Mouse (Mus musculus) kidney, postnatal 0 days (tissue): ENCODE measurements around the gene Ankrd26. TPM values are rescaled to one million over a fixed set of nuclear protein-coding genes. Genes with fewer than 3 reads are reported as not detected.

Source experiments
- ATAC-seq: fragments of 200-750 bp; cut with Nextera tagmentation; replicated peaks from 2 replicates; pipeline ENCODE4 v1.8.0; 2017; ENCODE audit warnings: low read depth, moderate number of reproducible peaks, moderate TSS enrichment, moderate library complexity; ENCODE audit not compliant: low FRiP score
- DNase-seq: peaks from one replicate; pipeline ENCODE4 v3.0.0-alpha.2; 2016; ENCODE audit warnings: low spot score
- H3K27ac ChIP-seq: fragments of 300-500 bp; sonication (generic); 2 replicates; pipeline ENCODE4 v1.5.1; 2014; ENCODE audit warnings: mild to moderate bottlenecking
- H3K27me3 ChIP-seq: fragments of 300-500 bp; sonication (generic); 2 replicates; pipeline ENCODE4 v1.6.1; 2014; ENCODE audit warnings: low read length, mixed read lengths; ENCODE audit not compliant: insufficient read depth
- H3K36me3 ChIP-seq: fragments of 300-500 bp; sonication (generic); 2 replicates; pipeline ENCODE4 v1.6.1; 2014; ENCODE audit warnings: low read length, mixed read lengths; ENCODE audit not compliant: insufficient read depth
- H3K4me1 ChIP-seq: fragments of 300-500 bp; sonication (generic); replicated peaks from 2 replicates; pipeline ENCODE4 v1.6.1; 2014; ENCODE audit warnings: antibody characterized with exemption, low read length, mixed read lengths; ENCODE audit not compliant: insufficient read depth
- H3K4me2 ChIP-seq: fragments of 300-500 bp; sonication (generic); 2 replicates; pipeline ENCODE4 v1.6.1; 2014; ENCODE audit warnings: mild to moderate bottlenecking, low read length, moderate library complexity, mixed read lengths
- H3K4me3 ChIP-seq: fragments of 300-500 bp; sonication (generic); replicated peaks from 2 replicates; pipeline ENCODE4 v1.5.1; 2014; ENCODE audit warnings: low read depth, low read length
- H3K9ac ChIP-seq: fragments of 300-500 bp; sonication (generic); 2 replicates; pipeline ENCODE4 v1.6.1; 2014; ENCODE audit warnings: low read depth, low read length
- H3K9me3 ChIP-seq: fragments of 300-500 bp; sonication (generic); replicated peaks from 2 replicates; pipeline ENCODE4 v1.6.1; 2016; ENCODE audit warnings: low read length, inconsistent platforms, mixed read lengths
- CTCF ChIP-seq: IDR thresholded peaks from 2 replicates; pipeline ENCODE4 v1.5.1; 2016; ENCODE audit warnings: antibody characterized with exemption, low read depth, mild to moderate bottlenecking, moderate library complexity
- WGBS: fragments of 180-500 bp; shearing (Covaris S2); extraction: QIAGEN DNeasy Blood & Tissue Kit; methylation state at CpG from one replicate; pipeline ENCODE4 v1.1.7; 2014; 5-methylcytosine and 5-hydroxymethylcytosine counted together
- polyA plus RNA-seq: library from polyadenylated mRNA; unstranded; fragments of >200 nt; fragmentation: Nextera tagmentation; extraction: Ambion mirVana; gene quantifications from 2 replicates; pipeline ENCODE4 v1.2.1, GENCODE M21; 2015

The Ankrd26 gene
- polyA plus RNA-seq, 1 experiment from 2014 or later: 11.1 TPM

DNA sequence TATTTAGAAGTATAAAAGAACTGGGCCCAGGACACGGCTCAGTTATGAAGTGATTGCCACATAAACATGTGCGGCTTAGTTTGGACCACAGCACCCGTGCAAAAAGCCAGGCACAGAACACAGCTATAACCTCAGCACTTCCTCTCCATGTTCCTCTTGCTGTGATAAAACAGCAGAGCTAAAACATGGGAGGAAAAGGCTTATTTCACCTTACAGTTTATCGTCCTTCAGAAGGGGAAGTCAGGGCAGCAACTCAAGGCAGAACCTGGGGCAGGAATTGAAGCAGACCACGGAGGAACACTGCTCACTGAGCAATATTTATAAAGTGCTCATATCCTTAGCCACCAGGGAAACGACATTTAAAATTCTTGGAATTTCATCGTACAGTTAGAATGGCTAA, 63.0 kb downstream of the Ankrd26 start:
- Histone ChIP-seq H3K9ac (no peak overlapping the region), H3K9me3 (no peaks in the 10 kb centered on the region), H3K4me2 (no peak overlapping the region), H3K4me1 (no peaks in the 10 kb centered on the region), H3K27me3 (no peaks in the 10 kb centered on the region), H3K27ac (no peak overlapping the region), H3K36me3 (0 out of 2 replicates have a peak, but pooled peaks cover 3% of the 10 kb centered on the region), H3K4me3 (no peak overlapping the region)
- no peak for TF ChIP-seq CTCF
- DNase-seq (no peak), ATAC-seq (no peak)
- 92% methylated on average over 7 of the region's 7 CpGs for WGBS

- Histone ChIP-seq H3K4me2 (no peak overlapping the region), H3K36me3 (no peaks in the 10 kb centered on the region), H3K4me3 (no peak overlapping the region), H3K9ac (no peak overlapping the region), H3K9me3 (no peaks in the 10 kb centered on the region), H3K27ac (no peak overlapping the region), H3K27me3 (no peaks in the 10 kb centered on the region), H3K4me1 (no peaks in the 10 kb centered on the region)
- DNase-seq: no peak
- TF ChIP-seq CTCF: no peak
- no peak for ATAC-seq
- 68% methylated on average over 1 of the region's 1 CpGs for WGBS
These were observed 79.9 kb downstream of the Ankrd26 start for GRCm38 (mm10) chr6:118482125-118482524.

GRCm38 (mm10) chr6:118478957-118479708, 82.9 kb downstream of the Ankrd26 start, which contains the start of gene Zfp9:
Gene Zfp9 (minus strand): TSS chr6:118479320.
- Histone ChIP-seq H3K9ac (peak within 1 kb of the TSS; percentile 63), H3K4me3 (peak within 1 kb of the TSS; percentile 51), H3K27me3 (no peaks in the 10 kb centered on the region), H3K27ac (peak within 1 kb of the TSS; percentile 47; the same call in 1 of the 2 replicates), H3K4me2 (peak within 1 kb of the TSS; percentile 69), H3K36me3 (no peaks in the 10 kb centered on the region), H3K9me3 (no peaks in the 10 kb centered on the region), H3K4me1 (no peaks in the 10 kb centered on the region)
- TF ChIP-seq CTCF: no peak
- peak; percentile 84 for ATAC-seq
- WGBS: under 1% methylated on average over 46 of the region's 57 CpGs
- peak; percentile 90 for DNase-seq

DNA sequence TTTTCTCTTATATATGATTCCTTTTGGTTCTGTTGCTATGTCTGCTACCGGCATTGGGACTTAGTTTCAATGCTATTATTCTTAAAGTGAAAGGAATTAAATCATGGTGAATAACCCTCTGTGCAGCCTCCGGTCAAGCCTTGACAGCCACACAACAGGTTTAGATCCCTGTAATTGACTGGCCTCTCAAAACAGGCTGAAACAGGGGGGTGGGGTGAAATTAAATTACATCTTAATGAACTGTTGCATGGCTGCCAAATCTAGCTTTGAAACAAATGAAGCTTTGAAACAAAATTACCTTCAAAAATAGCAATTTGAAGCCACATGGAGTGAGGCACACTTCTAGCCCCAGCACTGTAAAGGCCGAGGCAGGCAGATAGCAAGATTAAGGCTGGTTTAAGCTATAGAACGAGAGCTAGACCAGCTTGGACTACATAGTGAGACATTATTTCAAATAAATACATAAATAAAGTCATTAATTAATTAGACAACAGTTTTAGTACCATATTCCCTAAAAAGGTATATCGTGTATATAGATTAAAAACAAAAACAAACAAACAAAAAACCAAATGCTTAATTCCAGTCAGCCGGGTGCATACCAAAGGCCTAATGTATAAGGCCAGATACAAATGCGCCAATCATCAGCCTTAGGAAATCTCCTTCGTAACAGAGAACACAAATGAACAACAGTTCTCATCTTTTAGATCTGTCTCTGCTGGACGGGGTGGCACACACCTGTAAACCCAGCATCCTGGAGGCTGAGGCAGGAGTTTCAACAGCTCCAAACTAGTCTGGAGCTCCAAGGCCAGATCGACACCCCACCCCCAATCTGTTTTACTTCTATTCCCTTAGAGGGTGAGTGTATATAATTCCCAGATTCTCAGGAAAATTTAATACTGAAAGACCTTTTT, 83.9 kb downstream of the Ankrd26 start:
- WGBS: 26% methylated on average over 10 of the region's 10 CpGs
- Histone ChIP-seq H3K27ac (peak overlapping the region; percentile 47; the same call in 1 of the 2 replicates), H3K4me2 (peak overlapping the region; percentile 69), H3K9me3 (no peaks in the 10 kb centered on the region), H3K4me1 (no peaks in the 10 kb centered on the region), H3K27me3 (no peaks in the 10 kb centered on the region), H3K9ac (peak overlapping the region; percentile 63), H3K4me3 (peak overlapping the region; percentile 51), H3K36me3 (no peaks in the 10 kb centered on the region)
- DNase-seq (peak; percentile 26), ATAC-seq (no peak)
- TF ChIP-seq CTCF: no peak

GRCm38 (mm10) chr6:118462069-118462705, 99.8 kb downstream of the Ankrd26 start:
- Histone ChIP-seq H3K9ac (no peak overlapping the region), H3K4me3 (no peak overlapping the region), H3K36me3 (0 out of 2 replicates have a peak, but pooled peaks cover 21% of the 10 kb centered on the region), H3K9me3 (no peaks in the 10 kb centered on the region), H3K27ac (no peak overlapping the region), H3K4me1 (no peaks in the 10 kb centered on the region), H3K27me3 (no peaks in the 10 kb centered on the region), H3K4me2 (no peak overlapping the region)
- DNase-seq: no peak
- WGBS: 84% methylated on average over 15 of the region's 15 CpGs
- no peak for ATAC-seq
- TF ChIP-seq CTCF: no peak

DNA sequence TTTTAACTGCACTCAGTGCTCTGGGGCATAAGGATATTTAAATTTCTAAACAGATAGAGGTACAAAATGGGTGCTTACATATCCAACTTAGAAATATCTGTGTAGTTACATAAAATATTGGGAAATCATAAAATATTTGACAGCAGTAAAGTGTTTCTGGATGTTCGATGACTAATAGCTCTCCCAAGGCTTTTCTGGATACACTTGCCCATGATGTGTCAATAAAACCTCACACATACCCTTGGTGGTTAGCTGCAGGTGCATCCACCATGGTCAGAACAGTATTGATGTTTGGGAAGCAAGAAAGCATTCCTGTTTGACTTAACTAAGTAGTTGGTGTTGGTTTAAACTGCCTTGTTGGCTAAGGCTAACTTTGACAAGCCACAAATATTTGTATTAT, 104.3 kb downstream of the Ankrd26 start:
- H3K27ac ChIP-seq: no peak overlapping the region
- no peak overlapping the region for H3K4me2 ChIP-seq
- no peak overlapping the region for H3K4me3 ChIP-seq
- no peak overlapping the region for H3K9ac ChIP-seq
- 0 out of 2 replicates have a peak, but pooled peaks cover 5% of the 10 kb centered on the region for H3K36me3 ChIP-seq
- TF ChIP-seq CTCF: no peak
- no peaks in the 10 kb centered on the region for H3K9me3 ChIP-seq
- WGBS: 88% methylated on average over 1 of the region's 1 CpGs
- no peaks in the 10 kb centered on the region; the same call in 1 of the 2 replicates for H3K4me1 ChIP-seq
- DNase-seq: no peak
- no peak for ATAC-seq
- H3K27me3 ChIP-seq: no peaks in the 10 kb centered on the region
